Mouse (Mus musculus) myocyte (in vitro differentiated cells): ENCODE results near the gene BC051142.

Experiments used
- CEBPB ChIP-seq: IDR thresholded peaks from 2 replicates; pipeline ENCODE4 v1.6.1; 2011; ENCODE audit warnings: mild to moderate bottlenecking, moderate library complexity; ENCODE audit not compliant: poor library complexity, insufficient read depth, severe bottlenecking
- MAX ChIP-seq: IDR thresholded peaks from one replicate; pipeline ENCODE4 v1.6.1; 2011; ENCODE audit warnings: low read depth, mild to moderate bottlenecking, control low read depth
- REST ChIP-seq: IDR thresholded peaks from one replicate; pipeline ENCODE4 v1.6.1; 2011; ENCODE audit warnings: mild to moderate bottlenecking, control low read depth, moderate library complexity; ENCODE audit not compliant: insufficient read depth, insufficient read length

- TF ChIP-seq MAX (no peak), CEBPB (no peak), REST (no peak)
Measured at GRCm38 (mm10) chr17:34354940-34355339, 43.7 kb upstream of the BC051142 start.
